Mouse (Mus musculus): ENCODE results near the gene Sac3d1.

- TF ChIP-seq POLR2A (IDR thresholded peaks at IDR 0.05; ENCODE audit: borderline replicate concordance, extremely low read depth, insufficient read depth, insufficient read length, poor library complexity, severe bottlenecking) (no peak), CTCF (IDR thresholded peaks at IDR 0.05; ENCODE audit: borderline replicate concordance, extremely low read depth, insufficient read depth, insufficient read length) (no peak)
Measured at GRCm38 (mm10) chr19:6070571-6071250, 47.7 kb downstream of the Sac3d1 start.

All from brain, embryonic 14.5 days (tissue).